Mouse (Mus musculus) ES-CJ7 (cell line): ENCODE data around the gene Smtn.

ENCODE experiments used
- DNase-seq: peaks from one replicate; pipeline ENCODE4 v3.0.0; 2011; ENCODE audit warnings: low read depth, low spot score

Gene Smtn

DNA sequence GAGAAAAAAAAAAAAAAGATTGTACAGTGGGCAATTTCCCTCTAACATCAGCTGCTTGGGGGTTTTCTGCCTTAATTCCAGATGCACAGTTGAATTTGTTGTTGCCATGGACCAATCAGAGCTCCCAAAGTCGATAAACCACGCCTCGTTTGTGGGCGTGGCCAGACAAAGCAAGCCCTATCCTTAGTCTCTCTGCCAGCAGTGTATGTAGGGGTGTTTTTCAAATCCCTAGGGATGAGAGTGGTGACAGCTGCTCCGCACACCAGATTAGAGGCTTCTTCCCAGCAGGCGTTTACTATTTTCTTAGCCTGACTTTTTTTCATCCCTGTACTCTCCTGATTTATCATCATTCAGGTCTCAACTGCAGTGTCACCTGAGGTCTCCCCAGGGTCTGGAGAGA, 7.6 kb upstream of the Smtn start:
- DNase-seq, result peak; percentile 83

DNA sequence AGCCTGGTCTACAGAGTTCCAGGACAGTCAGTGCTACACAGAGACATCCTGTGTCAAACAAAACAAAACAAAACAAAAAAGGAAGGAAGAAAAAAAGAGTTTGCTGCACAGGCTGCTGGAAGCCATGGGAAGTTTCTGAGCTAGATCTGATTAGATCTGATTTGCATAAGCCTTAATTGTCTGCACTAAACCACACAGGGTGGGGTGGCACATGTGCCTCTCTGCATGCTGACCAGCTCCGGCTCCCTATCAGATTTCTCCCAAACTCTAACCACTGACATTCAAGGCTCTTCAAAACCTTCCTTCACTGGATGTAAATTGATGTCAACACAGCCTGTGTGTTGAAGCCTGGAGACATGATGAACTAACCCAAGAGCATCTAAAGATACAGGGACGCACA, 6.6 kb upstream of the Smtn start:
- no peak for DNase-seq

DNA sequence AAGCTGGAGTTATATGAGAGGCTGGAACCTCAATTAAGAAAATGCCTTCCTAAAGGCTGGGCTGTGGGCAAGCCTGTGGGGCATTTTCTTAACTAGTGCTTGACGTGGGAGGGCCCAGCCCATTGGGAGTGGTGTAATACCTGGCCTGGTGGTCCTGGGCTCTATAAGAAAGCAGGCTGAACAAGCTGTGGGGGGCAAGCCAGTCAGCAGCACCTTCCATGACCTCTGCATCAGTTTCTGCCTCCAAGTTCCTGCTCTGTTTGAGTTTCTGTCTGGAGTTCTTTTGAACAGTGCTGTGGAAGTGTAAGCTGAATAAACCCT, 5.8 kb upstream of the Smtn start:
- DNase-seq, result no peak

DNA sequence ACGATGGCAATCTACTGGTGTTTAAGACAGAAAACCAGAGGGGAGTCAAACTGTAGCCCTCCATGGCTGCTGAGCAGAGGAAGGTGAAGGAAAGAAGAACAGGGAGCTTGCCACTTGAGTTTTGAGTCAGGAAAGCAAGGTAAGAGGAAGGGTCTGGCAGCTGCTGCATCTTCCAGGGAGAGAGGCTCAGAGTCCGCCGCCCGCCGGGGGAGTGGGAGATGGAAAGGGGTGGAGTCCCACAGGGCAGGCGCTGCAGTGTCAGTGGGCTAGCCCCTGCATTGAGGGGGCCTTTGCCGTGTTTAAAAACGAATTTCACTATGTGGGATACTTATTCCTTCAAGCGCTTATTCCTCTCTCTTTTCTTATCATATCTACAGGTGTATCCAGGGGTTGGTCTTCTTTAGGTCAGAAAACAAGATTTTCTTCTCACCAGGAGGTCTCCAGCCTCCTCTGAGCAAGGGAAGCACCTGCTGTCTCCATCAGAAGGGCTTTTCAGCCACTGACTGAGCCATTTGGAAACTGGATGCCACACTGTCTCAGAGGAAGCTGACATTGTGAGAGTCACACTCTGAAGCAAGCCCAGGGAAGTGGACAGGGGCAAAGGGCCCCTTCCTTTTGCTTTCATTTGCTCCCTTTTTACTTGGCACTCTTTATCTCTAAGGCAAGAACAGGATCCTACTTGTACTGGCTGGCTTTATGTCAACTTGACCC, 5.3 kb upstream of the Smtn start:
- DNase-seq, result no peak

DNA sequence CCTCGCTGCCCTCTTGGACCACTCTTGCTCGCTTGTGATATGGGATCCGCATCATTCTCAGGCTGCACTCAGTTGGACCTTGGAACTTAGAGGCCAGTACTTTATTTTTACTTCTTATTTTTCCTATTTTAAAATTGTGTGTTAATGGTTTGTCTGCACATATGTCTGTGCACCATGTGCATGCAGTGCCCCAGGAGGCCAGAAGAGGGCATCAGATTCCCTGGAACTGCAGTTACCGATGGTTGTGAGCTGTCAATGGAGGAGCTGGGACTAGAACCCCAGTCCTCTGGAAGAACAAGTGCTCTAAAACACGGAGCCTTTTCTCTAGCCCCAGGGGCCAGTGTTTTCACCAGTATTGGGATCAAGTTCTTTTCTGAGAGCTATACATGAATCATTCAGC, 4.0 kb upstream of the Smtn start:
- no peak for DNase-seq

DNA sequence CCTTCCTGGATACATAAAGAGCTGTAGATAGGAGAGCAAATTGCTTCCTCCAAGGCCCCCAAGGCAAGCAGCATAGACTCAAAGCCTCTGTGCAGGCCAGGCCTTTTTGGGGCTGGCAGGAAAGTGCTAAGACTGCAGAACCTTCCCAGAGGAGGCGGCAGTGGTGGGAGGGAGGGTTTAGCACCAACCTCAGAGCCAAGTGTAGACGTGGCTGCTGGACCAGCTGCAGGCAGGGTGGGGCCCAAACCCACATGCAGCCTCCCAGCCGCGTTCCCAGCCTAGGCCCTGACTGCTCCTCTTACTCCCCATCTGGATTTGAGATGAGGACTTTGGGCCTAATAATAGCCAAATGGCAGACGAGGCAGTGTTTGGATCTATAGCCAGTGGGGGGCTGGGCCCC, 2.6 kb upstream of the Smtn start:
- DNase-seq, result no peak

DNA sequence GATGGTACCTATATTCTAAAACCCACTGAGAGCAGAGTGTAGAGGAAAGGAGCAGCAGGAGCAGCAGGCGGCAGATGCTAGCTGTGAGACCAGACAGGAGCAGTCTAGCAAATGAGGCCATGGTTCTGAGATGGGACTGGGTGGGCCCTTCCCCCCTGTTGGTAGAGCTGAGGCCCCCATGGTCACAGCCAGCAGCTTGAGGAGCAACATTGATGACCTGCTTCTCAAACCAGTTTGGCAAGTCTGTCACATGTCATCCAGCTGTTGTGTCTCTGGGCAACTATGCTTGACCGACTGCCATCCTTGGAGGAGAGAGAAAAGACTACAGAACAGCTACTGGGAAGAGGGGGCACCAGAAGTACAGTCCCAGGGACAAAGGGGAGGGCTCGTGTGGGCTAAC, 1.5 kb upstream of the Smtn start:
- no peak for DNase-seq

DNA sequence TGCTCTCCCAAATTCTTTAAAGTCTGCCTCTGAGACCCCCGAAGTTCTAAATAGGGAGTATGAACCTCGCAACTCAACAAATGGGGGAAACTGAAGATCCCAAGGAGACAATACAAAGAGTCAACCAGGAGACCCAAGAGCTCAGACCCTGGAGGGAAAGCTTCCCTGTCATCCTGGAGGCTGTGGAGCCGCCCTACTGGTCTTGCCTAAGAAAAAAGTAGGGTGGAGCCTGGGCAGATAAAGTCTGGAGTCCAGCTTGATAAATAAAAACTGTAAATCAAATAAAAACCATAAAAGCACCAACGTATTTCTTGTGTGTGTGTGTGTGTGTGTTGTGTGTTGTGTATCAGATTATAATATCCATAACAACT, 601 bp downstream of the Smtn start:
- DNase-seq, result no peak

DNA sequence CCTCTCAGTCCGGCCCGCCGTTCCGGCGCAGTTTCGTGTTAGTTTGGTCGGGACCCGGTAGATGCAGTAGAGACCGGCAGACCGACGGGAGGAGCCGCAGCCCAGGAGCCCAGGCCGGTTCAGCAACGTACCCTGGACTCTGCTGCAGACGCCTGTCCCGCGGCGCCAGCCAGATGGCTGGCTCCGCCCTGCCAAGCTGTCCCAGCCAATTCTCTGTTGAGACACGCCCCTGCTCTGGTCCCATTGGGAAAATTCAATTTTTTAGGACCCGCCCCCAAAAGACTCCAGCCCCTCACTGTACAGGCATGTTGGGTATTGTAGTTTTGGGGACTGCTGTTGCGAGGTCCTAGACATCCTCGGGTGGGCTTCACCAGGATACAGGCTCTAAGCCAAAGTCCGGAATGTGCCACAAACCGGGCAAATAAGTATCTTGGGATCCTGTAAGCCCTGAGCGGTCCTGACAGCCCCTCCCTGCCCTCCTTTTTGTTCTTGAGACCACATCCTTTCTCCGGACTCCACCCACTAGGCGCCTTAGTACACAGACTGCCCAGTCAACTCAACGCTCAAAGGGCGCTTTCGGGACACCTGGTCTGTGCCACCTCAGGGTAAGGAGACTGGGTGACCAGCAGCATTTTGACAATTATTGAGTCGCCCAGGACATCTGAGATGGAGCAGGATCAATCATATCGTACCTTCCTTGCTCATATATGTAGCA, 1.1 kb downstream of the Smtn start:
- peak; percentile 92 for DNase-seq

DNA sequence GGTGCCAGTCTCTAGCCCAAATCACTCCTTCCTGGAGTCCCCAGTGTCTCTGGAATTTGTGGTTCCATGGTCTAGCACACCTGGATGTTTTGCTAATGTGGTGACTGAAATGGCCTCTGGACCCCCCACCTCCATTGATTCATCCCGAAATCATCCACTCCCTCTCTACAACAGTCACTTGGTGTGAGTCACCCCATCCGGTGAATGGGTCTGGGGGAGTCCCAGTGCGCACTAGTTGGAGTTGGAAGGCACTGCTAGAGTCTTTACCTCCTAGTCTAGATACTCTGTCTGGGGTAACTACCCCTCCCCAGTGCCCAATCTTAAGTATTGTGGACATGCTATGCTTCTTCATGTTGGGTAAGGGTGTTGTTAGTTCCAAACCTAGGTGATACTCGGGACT, 2.1 kb downstream of the Smtn start:
- DNase-seq, result no peak

DNA sequence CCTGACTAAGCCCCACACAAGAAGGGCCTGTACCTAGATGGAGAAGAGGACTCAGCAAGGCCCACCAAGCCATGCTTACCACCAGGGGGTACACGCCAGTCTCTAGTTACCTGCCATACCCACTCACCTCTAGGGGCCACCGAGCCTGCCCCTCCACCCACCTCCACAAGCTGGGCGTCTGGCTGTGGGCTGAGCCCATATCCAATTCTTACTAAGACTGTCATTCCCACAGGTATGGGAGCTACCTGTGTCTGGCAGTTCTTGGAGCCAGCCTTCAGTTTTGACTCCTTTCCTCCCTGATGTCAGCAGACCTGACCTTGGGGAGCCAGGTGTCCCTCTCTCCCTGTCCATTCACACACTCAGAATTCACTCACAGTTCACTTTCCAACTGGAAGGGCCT, 2.7 kb downstream of the Smtn start:
- DNase-seq, result no peak

DNA sequence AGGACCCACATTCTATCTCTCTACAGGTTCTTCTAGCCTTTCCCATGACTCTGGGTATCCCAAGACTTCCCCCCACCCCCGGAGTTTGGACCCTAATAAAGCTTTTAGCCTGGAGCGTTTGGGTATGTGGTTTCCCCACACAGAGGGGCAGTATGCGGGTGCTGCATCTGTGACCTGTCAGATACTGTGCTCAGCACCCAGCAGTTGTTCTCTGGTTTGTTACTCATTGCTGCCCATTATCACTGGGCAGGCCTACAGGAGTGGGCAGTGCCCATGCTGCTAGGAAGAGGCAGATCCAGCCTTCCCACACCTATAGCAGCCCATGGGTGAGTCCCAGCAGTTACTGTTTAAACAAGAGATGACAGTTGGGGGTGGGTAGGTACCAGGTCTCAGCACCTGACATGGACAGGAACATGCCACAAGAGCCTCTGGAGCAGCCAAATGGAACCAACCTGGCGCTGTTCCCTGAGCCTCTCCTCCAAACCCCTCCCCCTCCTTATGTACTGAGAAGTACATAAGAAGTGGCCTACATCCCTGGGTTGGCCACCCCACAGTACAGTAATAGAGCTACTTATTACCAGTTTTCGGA, 3.6 kb downstream of the Smtn start:
- no peak for DNase-seq

DNA sequence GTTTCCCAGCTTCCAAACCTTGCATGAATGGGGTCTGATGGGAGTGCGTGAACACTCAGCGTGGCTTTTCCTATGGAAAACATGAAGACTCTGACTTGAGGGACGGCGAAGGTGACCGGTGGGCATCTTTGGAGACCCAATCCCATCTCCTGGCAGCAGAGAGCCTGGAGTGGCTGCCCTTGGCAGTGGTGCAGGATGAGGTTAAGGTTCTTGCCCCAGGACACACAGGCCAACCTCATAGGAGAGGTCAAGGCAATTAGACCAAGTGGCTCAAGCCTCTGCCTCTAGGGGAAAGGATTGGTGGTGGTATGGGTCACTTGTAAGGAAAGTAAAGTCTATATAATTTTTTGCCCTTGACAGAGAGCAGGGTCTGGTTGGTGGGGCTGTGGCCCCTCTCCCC, 4.3 kb downstream of the Smtn start:
- DNase-seq, result no peak

DNA sequence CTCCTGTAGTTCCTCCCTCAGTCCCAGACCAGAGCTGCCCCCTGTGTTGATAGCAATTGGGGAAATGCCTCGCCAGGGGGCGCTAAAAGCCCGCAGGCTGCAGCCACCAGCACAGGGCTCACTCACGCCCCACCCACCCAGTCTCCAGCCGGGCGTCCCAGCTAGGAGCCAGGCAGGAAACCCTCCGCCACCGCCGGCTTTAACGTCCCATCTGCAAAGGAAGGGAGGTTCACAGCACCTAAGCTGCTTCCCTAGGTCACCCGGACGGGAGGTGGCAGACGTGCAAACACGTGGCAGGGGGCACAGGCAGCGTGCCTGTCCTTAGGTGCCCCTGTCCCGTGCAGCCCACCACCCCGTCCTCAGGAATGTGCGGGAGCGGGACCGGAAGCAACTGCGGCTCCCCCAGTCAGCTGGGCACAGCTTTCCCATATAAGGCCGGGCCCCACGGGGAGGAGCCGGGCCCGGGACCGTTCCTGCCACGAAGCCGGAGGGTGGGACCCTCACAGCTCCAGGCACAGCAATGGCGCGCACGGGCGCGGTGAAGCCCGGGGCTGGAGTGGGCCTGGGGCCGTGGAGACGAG, 4.9 kb downstream of the Smtn start:
- peak; percentile 94 for DNase-seq

DNA sequence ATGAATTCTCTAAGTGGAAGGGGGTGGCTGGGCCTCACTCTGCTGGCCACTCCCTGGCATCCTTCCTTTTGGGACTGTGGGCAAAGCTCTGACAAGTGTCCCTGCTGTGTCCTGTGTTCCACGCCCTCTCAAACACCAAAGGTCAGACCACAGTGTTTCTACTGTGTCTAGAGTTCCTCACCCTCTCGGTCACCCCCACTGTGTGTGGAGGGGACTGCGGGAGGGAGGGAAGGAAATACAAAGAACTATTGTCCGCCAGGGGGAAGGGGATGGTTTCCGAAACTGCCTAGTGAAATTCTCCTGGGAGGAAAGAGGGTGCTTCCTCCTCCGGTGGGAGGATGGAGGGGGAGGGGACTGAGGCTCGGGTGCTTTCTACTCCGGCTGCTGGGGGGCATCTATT, 5.5 kb downstream of the Smtn start:
- DNase-seq, result peak; percentile 68

DNA sequence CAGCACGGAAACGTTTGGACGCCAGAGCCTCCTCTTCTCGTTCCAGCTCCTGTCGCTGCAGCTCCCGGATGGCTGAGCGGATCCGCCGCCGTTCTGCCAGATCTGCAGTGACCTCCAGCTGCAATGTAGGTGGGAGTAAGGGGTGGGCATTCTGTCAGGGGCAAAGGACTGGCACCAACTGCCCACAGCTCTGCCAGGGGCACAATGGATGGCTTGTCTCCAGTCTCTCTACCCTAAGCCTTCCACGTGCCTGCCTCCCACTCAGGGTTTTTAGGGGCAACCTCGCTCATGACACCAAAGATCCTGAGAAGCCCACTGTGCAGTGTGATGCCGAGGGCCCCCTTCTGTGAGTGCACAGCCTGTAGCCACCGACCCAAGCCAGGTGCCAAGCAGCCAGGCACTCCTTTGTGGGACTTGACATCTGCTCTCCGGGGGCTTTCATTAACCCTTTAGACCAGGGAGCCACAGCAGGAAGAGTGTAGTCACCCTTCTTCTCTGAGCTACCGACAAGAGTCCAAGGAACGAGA, 6.9 kb downstream of the Smtn start:
- DNase-seq, result no peak

DNA sequence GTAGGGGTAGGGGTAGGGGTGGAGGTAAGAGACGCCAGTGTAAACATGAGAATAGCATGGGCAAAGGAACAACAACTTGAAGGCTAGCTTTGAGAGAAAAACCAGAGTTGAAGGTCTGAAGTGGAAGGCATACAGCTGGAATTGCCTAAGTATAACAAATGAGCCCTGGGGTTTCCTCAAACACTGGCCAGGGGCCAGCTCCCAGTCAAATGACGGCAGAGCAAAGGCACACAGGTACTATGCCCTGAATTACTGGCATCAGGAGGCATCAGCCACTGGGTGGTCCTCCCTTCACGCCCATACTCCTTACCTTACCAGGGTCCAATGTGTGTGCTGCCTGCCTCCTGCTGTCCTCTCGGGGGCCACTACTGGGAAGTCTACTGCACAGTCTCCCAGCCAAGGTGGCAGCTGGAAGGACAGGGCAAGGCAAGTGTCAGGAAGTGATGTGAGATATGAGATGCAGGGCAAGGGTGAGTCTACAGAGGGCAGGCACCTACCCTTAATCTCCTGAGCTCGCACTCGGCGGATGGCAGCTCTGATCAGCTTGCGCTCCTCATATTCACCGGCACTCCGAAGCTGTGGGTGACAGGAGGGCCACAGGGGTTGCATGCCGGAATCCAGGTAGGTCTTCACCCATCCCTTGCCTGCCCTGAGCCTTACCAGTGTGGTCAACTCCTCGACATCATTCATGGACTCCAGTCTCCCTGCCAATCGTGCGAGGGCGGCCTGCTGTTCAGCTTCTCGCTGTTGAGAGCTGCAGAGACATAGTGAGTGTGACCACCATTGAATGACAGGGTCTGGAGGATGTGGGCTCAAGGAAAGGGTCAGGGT, 8.1 kb downstream of the Smtn start:
- no peak for DNase-seq

DNA sequence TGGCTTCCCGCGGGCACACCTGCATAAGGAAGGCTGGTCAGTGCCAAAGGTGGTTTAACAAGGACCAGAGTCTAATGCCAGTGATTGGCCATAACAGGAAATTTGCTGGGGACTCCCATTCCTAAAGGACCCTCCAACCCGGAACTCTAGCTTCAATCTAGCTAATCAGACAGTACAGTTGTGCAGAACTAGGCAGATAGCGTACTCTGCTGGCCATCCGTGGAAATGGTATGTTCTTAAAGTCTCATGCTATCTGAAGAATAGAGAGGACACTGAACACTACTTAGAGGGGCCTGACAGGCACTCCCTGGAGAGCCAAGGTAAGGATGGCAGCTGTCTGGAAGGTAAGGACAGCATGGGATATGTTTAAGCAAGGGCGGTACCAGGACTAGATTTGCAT, 8.8 kb downstream of the Smtn start:
- DNase-seq, result peak; percentile 55

DNA sequence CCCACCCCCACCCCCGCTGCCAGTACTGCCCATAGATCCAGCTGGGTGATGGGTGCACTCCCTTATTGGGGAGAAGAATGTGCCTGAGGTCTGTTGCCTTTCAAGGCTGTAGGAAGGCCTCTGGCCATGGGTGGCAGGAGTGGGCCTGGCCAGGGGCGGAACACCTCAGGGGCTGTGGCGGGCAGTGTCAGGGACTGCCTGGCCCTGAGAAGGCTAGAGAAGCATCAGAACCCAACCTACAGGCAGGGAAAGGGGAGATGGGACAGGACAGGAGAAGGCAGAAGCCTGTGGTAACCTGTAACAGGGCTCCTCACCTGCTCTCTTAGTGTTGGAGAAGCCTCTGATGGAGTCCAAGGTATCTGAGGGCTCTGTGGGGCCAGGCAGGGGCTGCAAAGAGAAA, 9.7 kb downstream of the Smtn start:
- DNase-seq, result no peak

DNA sequence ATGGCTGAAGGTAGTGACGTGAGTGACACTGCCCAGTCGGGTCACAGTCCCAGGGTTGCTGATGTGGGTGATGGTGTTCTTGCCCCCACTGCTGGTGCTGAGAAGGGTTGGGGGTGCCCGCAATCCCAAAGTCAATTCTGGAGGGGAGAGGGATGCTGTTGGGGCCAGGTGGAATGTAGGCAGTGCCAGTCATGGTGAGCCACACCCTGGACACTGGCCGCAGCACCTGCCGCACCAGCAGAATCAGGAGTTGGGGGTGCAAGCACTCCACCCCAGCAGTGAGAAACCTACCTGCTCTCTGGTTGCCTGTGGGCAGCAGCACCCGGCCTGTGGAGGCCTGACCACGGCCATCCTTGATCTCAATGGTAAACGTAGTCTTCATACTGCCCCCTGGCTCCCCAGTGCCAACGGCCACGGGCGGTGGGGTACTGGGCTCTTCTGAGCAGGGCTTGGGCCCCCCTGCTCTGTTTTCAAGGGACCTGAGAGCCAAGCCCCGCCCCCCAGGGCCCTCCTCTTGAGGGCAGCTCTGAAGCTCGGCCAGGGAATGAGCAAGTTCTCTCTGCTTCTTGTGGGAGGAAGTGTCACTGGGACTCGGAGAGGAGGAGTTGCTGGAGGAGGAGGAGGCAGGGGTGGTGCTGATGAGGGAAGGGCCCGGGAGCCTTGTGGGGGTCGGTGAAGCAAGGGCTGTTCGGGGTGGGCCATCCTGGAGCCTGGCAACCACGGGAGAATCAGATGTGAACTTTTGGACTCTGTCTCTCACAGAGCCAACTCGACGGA, 10.7 kb downstream of the Smtn start:
- no peak for DNase-seq

DNA sequence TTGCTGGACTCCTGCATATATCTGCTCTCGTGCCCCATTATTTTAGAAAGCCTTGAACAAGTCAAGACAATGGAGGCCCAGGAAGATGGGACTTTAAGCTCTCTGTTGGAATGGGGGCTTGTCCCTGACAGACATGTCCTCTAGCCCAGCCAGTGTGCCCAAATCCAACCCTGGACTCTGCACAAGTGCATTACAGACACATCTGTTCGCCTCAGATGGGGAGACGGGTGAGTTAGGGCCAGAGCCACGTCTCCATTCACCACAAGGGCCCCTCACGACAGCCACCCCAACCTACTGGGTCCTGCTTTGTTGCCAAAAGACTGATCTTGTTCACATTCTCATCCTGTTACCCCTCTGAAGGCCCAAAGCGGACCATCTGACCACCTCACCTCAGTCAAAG, 12.2 kb downstream of the Smtn start:
- no peak for DNase-seq
